Mouse (Mus musculus) retina, postnatal 7 days (tissue): Measurements from ENCODE around the gene Gpn3.
"Not testable (repeated sequence)": the region's sequence is repeated elsewhere in the genome, so short reads cannot be mapped to it uniquely, and the experiment has no call there.

Source experiments
- DNase-seq: peaks from one replicate; pipeline ENCODE4 v3.0.0-alpha.2; 2012; ENCODE audit warnings: low read depth, low spot score

Gpn3 gene

GRCm38 (mm10) chr5:122390006-122390405 lies 18.3 kb downstream of the Gpn3 start:
- no peak for DNase-seq

- DNase-seq: no peak
These were observed 19.0 kb downstream of the Gpn3 start for GRCm38 (mm10) chr5:122390671-122391070.

- DNase-seq: no peak
These were observed 19.6 kb downstream of the Gpn3 start for GRCm38 (mm10) chr5:122391178-122391785.

GRCm38 (mm10) chr5:122391786-122392180 lies 20.1 kb downstream of the Gpn3 start, which contains the start of gene Arpc3:
Gene Arpc3 (plus strand): TSS chr5:122391878.
- peak; percentile 84 for DNase-seq

- DNase-seq: no peak
These were observed 20.7 kb downstream of the Gpn3 start for GRCm38 (mm10) chr5:122392227-122393004.

- peak; percentile 58 for DNase-seq
These were observed 22.2 kb downstream of the Gpn3 start for GRCm38 (mm10) chr5:122393887-122394286.

- no peak for DNase-seq
These were observed 25.1 kb downstream of the Gpn3 start for GRCm38 (mm10) chr5:122396791-122397190.

DNA sequence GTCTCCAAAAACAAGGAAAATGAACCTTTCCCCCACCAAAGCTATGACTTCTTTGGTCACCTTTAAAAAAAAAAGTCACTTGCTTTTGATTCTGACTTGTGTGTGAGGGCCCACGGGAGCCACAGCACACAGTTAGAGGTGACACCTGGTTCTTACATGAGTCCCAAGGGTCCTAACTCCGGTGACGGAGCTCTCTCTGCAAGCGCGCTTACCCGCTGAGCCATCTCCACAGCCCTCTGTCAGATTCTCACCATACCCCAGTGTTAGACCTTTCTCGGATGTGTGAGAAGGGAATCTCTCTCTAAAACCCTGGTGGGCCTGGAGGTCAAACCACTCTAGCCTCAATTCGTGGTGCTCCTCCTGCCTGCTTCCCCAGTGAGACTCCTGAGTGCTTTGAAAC lies 25.8 kb downstream of the Gpn3 start:
- no peak for DNase-seq

DNA sequence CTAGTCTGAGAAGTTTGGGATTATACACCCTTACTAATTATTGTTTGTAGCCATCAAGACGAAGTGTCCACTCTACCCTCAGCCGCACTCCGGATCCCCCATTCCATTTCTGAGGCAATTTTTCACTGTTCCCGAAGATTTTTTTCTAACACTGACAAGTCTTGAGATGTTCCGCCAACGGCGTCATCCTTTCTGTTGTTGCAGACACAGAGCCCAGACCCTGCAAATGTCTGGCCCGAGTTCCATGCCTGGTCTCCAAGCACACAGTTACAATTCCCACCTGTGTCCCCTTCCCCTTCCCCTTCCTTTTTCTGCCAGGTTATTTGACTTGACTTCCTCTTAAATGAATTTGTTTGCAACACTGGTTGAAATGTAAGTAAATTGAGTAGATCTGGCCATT lies 28.2 kb downstream of the Gpn3 start:
- DNase-seq: no peak

DNA sequence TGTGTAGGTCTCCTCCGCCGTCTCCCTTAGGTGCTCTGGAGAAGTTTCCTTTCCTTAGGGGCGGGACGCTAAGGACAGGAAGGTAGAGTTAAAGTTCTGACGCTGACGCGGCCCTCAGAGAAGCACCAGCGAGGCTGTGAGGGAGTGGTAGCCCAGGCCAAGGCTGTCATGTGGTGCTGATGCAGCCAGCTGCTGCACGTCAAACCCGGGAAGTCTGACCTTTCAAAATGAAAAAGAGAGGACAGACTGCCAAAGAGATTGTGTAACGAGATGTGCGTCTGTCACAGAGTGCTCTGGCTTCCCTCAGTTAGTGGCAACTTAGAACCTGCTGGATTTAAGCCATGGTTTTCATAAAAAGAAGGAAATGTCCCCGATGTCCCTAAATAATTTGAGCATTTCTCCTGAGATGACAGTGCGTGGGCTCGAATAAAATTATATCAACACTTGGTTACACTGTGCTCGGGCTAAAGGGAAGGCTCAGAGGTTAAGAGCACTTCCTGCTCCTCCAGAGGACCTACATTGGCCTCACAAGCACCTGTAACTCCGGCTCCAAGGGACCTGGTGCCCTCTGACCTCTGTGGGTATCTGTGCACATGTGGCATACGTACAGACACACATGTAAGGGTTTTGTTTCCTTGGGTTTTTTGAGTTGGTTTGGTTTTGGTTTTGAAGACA lies 29.1 kb downstream of the Gpn3 start:
- no peak for DNase-seq

DNA sequence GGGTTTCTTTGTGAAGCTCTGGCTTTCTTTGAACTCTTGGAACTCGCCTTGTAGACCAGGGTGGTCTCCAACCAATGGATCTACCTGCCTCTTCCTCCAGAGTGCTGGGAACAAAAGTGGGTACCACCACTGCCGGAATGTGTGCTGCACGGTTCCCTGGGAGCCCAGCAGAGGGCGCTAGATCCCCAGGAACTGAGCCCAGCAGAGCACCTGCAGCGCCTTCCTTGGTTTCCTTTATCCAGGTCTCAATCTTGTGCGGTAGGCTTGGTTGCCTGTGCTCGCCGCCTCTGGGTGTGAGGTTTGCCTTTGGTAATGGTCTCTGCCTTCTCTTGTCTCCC lies 29.6 kb downstream of the Gpn3 start:
- DNase-seq: no peak

- DNase-seq: no peak
These were observed 30.5 kb downstream of the Gpn3 start for GRCm38 (mm10) chr5:122402160-122402559.

- no peak for DNase-seq
These were observed 31.1 kb downstream of the Gpn3 start for GRCm38 (mm10) chr5:122402772-122403171.

DNA sequence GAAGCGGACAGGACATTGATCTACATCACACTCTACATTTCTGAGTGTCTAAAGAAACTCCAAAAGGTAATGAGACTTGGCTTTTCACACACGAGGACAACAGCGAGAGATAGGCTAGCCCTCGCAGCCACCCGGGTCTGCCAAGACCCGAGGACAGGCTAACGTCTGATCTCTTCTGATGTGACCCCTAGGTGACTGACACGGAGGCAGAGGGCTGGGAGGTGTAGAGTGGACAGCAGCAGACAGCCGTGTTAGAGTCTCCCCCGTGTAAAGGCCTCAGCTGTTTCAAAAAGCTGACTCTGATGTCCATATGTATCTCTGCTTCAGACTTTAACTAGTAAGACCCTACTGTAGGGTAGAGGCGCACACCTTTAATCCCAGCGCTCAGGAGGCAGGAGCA lies 31.7 kb downstream of the Gpn3 start:
- DNase-seq: no peak

DNA sequence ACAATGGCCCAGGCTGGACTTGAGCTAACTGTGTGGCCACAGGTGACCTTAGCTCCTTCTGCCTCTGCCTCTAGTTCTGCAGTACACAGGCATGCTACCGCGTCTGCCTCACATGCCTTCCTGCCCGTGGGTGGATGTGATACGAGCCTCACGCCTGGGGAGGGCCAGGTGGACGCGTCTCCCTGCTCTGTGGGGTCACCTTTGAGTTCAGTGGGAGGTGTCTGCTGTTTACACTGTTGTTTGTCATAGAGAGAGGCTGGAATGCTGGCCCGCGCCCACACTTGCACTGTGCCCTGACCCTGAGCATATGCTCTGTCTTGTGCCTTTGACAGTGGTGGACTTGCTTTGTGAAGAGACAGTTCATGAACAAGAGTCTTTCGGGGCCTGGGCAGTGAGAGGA lies 33.9 kb downstream of the Gpn3 start:
- no peak for DNase-seq

GRCm38 (mm10) chr5:122409692-122410645 lies 38.3 kb downstream of the Gpn3 start:
- DNase-seq: no peak

GRCm38 (mm10) chr5:122411892-122412291 lies 40.2 kb downstream of the Gpn3 start:
- DNase-seq: no peak

GRCm38 (mm10) chr5:122412826-122413225 lies 41.1 kb downstream of the Gpn3 start:
- no peak for DNase-seq

DNA sequence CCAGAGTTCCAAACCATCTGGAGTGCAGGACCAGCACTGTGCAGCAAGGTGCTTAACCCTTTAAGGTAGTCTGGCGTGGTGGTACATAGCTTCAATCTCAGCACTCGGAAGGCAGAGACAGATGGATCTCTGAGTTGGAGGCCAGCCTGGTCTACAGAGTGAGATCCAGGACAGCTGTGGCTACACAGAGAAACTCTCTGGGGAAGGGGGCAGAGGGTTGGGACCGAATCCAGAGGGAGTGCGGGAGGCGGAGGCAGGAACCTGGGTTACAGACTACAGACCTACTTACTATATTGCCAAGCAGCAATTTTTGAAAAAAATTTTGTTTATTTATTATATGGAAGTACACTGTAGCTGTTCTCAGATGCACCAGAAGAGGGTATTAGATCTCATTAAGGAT lies 42.7 kb downstream of the Gpn3 start:
- DNase-seq: no peak

GRCm38 (mm10) chr5:122415465-122415864 lies 43.8 kb downstream of the Gpn3 start:
- no peak for DNase-seq

GRCm38 (mm10) chr5:122420676-122421075 lies 49.0 kb downstream of the Gpn3 start:
- not testable (repeated sequence) for DNase-seq
